Mouse (Mus musculus): ENCODE data around the gene Olfr959. TPM values are rescaled to one million over a fixed set of nuclear protein-coding genes. Genes with fewer than 3 reads are reported as not detected.

The Olfr959 gene
- polyA plus RNA-seq (2015; fragmentation: Nextera tagmentation; extraction: Ambion mirVana): not detected in 2 replicates

GRCm38 (mm10) chr9:39575469-39575868 is at the start of gene Olfr959:
TSS of gene Olfr959 (minus strand) at chr9:39575569.

GRCm38 (mm10) chr9:39621073-39621472 is 45.7 kb upstream of the Olfr959 start, which contains the start of gene Olfr960:
TSS of gene Olfr960 (plus strand) at chr9:39621373.

GRCm38 (mm10) chr9:39610355-39610754 is 35.0 kb upstream of the Olfr959 start, which contains the start of gene Olfr148:
TSS of gene Olfr148 (plus strand) at chr9:39610655.

GRCm38 (mm10) chr9:39603999-39604453 is 28.7 kb upstream of the Olfr959 start, which contains the start of gene AW551984:
TSS of gene AW551984 (minus strand) at chr9:39604403.

GRCm38 (mm10) chr9:39553946-39554345 is 21.4 kb downstream of the Olfr959 start, which contains the start of gene Olfr958:
TSS of gene Olfr958 (minus strand) at chr9:39554054.

Other genes starting within 250 kb of the Olfr959 start
- not detected in 2 replicates for gene Olfr948, start 249.5 kb downstream of the Olfr959 start, polyA plus RNA-seq (2015; fragmentation: Nextera tagmentation; extraction: Ambion mirVana)
- gene Olfr951, start 188.2 kb downstream of the Olfr959 start, polyA plus RNA-seq (2015; fragmentation: Nextera tagmentation; extraction: Ambion mirVana): not detected in 2 replicates
- gene Olfr952, start 148.4 kb downstream of the Olfr959 start, polyA plus RNA-seq (2015; fragmentation: Nextera tagmentation; extraction: Ambion mirVana): not detected in 2 replicates
- not detected in 2 replicates for gene Olfr954, start 118.9 kb downstream of the Olfr959 start, polyA plus RNA-seq (2015; fragmentation: Nextera tagmentation; extraction: Ambion mirVana)
- gene Olfr955, start 103.6 kb downstream of the Olfr959 start, polyA plus RNA-seq (2015; fragmentation: Nextera tagmentation; extraction: Ambion mirVana): not detected in 2 replicates
- gene Olfr44, start 81.6 kb downstream of the Olfr959 start, polyA plus RNA-seq (2015; fragmentation: Nextera tagmentation; extraction: Ambion mirVana): not detected in 2 replicates
- gene Olfr957, start 59.8 kb downstream of the Olfr959 start, polyA plus RNA-seq (2015; fragmentation: Nextera tagmentation; extraction: Ambion mirVana): not detected in 2 replicates
- not detected in 2 replicates for gene Olfr958, start 21.5 kb downstream of the Olfr959 start, polyA plus RNA-seq (2015; fragmentation: Nextera tagmentation; extraction: Ambion mirVana)
- 16.3 and 17.9 TPM in 2 replicates for gene AW551984, start 28.8 kb upstream of the Olfr959 start, polyA plus RNA-seq (2015; fragmentation: Nextera tagmentation; extraction: Ambion mirVana)
- not detected in 2 replicates for gene Olfr148, start 35.1 kb upstream of the Olfr959 start, polyA plus RNA-seq (2015; fragmentation: Nextera tagmentation; extraction: Ambion mirVana)
- gene Olfr960, start 45.8 kb upstream of the Olfr959 start, polyA plus RNA-seq (2015; fragmentation: Nextera tagmentation; extraction: Ambion mirVana): not detected in 2 replicates
- not detected in 2 replicates for gene Olfr961, start 69.5 kb upstream of the Olfr959 start, polyA plus RNA-seq (2015; fragmentation: Nextera tagmentation; extraction: Ambion mirVana)
- gene Olfr963, start 91.6 kb upstream of the Olfr959 start, polyA plus RNA-seq (2015; fragmentation: Nextera tagmentation; extraction: Ambion mirVana): not detected in 2 replicates
- not detected in 2 replicates for gene Olfr149, start 131.5 kb upstream of the Olfr959 start, polyA plus RNA-seq (2015; fragmentation: Nextera tagmentation; extraction: Ambion mirVana)
- gene Olfr965, start 135.8 kb upstream of the Olfr959 start, polyA plus RNA-seq (2015; fragmentation: Nextera tagmentation; extraction: Ambion mirVana): not detected in 2 replicates
- not detected in 2 replicates for gene Olfr150, start 155.4 kb upstream of the Olfr959 start, polyA plus RNA-seq (2015; fragmentation: Nextera tagmentation; extraction: Ambion mirVana)
- gene Olfr967, start 170.7 kb upstream of the Olfr959 start, polyA plus RNA-seq (2015; fragmentation: Nextera tagmentation; extraction: Ambion mirVana): not detected in 2 replicates
- gene Olfr968, start 207.7 kb upstream of the Olfr959 start, polyA plus RNA-seq (2015; fragmentation: Nextera tagmentation; extraction: Ambion mirVana): not detected in 2 replicates
- not detected in 2 replicates for gene Olfr969, start 215.4 kb upstream of the Olfr959 start, polyA plus RNA-seq (2015; fragmentation: Nextera tagmentation; extraction: Ambion mirVana)
- gene Olfr970, start 233.3 kb upstream of the Olfr959 start, polyA plus RNA-seq (2015; fragmentation: Nextera tagmentation; extraction: Ambion mirVana): not detected in 2 replicates